Mouse (Mus musculus) thymus, postnatal 36 days (tissue): ENCODE results near the gene Crebzf.

Experiments
- DNase-seq, 2 experiments: peaks; one replicate each; pipeline ENCODE4 v3.0.0; 2022; ENCODE audit warnings: mixed read lengths in 2 of 2

Gene Crebzf

DNA sequence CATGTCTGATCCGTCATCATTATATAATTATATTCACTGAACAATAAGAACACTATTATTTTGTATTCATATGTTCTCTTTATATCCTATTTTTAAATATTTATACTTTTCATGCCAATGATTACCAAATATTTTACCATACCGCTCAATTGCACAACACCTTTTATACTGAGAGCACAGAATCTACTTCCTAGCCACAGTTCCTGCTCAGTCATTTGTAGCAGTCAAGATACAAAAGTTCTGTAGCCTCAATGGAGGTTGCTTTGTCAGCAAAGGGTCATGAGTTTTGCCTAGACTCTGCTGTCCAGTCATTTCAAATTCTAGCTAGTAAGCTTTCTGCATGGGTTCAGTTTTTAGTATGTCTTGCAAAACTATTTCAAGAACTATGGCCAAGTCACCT, 40.1 kb downstream of the Crebzf start:
- no peak for DNase-seq
